Mouse (Mus musculus) CH12.LX (cell line): ENCODE measurements around the gene Lipt2. TPM values are rescaled to one million over a fixed set of nuclear protein-coding genes. Genes with fewer than 3 reads are reported as not detected.

Experiments used
- DNase-seq: peaks from one replicate; pipeline ENCODE4 v3.0.0-alpha.2; 2013; ENCODE audit errors: extremely low read depth
- H3K27ac ChIP-seq: 2 replicates; pipeline ENCODE4 v1.5.1; 2012; ENCODE audit warnings: low read depth, mild to moderate bottlenecking, control low read depth, moderate library complexity; ENCODE audit not compliant: insufficient read depth
- H3K27me3 ChIP-seq: replicated peaks from 2 replicates; pipeline ENCODE3; 2012; ENCODE audit warnings: inconsistent platforms
- H3K36me3 ChIP-seq, 2 experiments: replicated peaks in 1 of 2; 2 replicates each; pipeline versions ENCODE3 to v1.6.1; 2012; ENCODE audit warnings: inconsistent platforms in 1 of 2, low read length in 1 of 2, mild to moderate bottlenecking in 1 of 2, mixed read lengths in 1 of 2, moderate library complexity in 1 of 2; ENCODE audit not compliant: control insufficient read depth in 1 of 2, insufficient read depth in 1 of 2
- H3K4me1 ChIP-seq, 2 experiments: 2 replicates each; pipeline ENCODE4 v1.6.1; 2012; ENCODE audit warnings: inconsistent platforms in 1 of 2, moderate library complexity in 1 of 2; ENCODE audit not compliant: insufficient read depth in 2 of 2, control insufficient read depth in 1 of 2
- H3K4me2 ChIP-seq: 2 replicates; pipeline ENCODE4 v1.6.1; 2012; ENCODE audit warnings: low read depth, mild to moderate bottlenecking, control low read depth; ENCODE audit not compliant: poor library complexity, insufficient read depth, severe bottlenecking
- H3K4me3 ChIP-seq, 3 experiments: fragments of 150-350 bp in 1 of 3; sonication (generic) in 1 of 3; replicated peaks in 1 of 3; 2 replicates each; pipeline versions ENCODE3 to v1.5.1; 2011 to 2012; ENCODE audit warnings: low read depth in 2 of 3, low read length in 2 of 3, mild to moderate bottlenecking in 2 of 3, moderate library complexity in 2 of 3, control low read depth in 1 of 3, improper control_type of control experiment in 1 of 3, inconsistent platforms in 1 of 3, mixed read lengths in 1 of 3; ENCODE audit not compliant: poor library complexity in 1 of 3
- H3K79me2 ChIP-seq: replicated peaks from 2 replicates; pipeline ENCODE4 v1.6.1; 2012; ENCODE audit warnings: mild to moderate bottlenecking, moderate library complexity; ENCODE audit not compliant: control insufficient read depth, poor library complexity, insufficient read depth, severe bottlenecking; ENCODE audit errors: extremely low read depth
- H3K9ac ChIP-seq: 2 replicates; pipeline ENCODE4 v1.6.1; 2012; ENCODE audit warnings: low read depth, mild to moderate bottlenecking, control low read depth, moderate library complexity; ENCODE audit not compliant: insufficient read depth
- H3K9me3 ChIP-seq: replicated peaks from 2 replicates; pipeline ENCODE3; 2012; ENCODE audit warnings: low read length, inconsistent platforms, mixed read lengths
- BHLHE40 ChIP-seq: IDR thresholded peaks from 2 replicates; pipeline ENCODE4 v1.6.1; 2011; ENCODE audit warnings: mild to moderate bottlenecking, low read depth, low read length, improper control_type of control experiment
- CTCF ChIP-seq, 2 experiments: IDR thresholded peaks in 1 of 2; conservative IDR thresholded peaks in 1 of 2; 2 replicates each; pipeline ENCODE4 v1.5.1; 2011 to 2012; ENCODE audit warnings: low read depth in 2 of 2, low read length in 2 of 2, improper control_type of control experiment in 1 of 2, inconsistent platforms in 1 of 2, mild to moderate bottlenecking in 1 of 2, moderate library complexity in 1 of 2
- E2F4 ChIP-seq: IDR thresholded peaks from 2 replicates; pipeline ENCODE4 v1.6.1; 2011; ENCODE audit warnings: low read depth, low read length, improper control_type of control experiment; ENCODE audit not compliant: insufficient replicate concordance
- ELF1 ChIP-seq: IDR thresholded peaks from 2 replicates; pipeline ENCODE4 v1.6.1; 2014; ENCODE audit warnings: low read depth, mild to moderate bottlenecking, inconsistent platforms, low read length, improper control_type of control experiment
- HCFC1 ChIP-seq: IDR thresholded peaks from 2 replicates; pipeline ENCODE4 v1.6.1; 2012; ENCODE audit warnings: low read depth, mild to moderate bottlenecking, inconsistent platforms, low read length, improper control_type of control experiment
- MAX ChIP-seq: IDR thresholded peaks from 2 replicates; pipeline ENCODE4 v1.6.1; 2011; ENCODE audit warnings: low read length, improper control_type of control experiment
- MEF2A ChIP-seq: IDR thresholded peaks from 2 replicates; pipeline ENCODE4 v1.6.1; 2014; ENCODE audit warnings: low read depth, mild to moderate bottlenecking, inconsistent platforms, low read length, improper control_type of control experiment, borderline replicate concordance
- MXI1 ChIP-seq: IDR thresholded peaks from 2 replicates; pipeline ENCODE4 v1.6.1; 2011; ENCODE audit warnings: mild to moderate bottlenecking, low read depth, low read length, improper control_type of control experiment
- MYC ChIP-seq: IDR thresholded peaks from 2 replicates; pipeline ENCODE4 v1.6.1; 2011; ENCODE audit warnings: low read depth, mild to moderate bottlenecking, improper control_type of control experiment, low read length
- NELFE ChIP-seq: IDR thresholded peaks from 2 replicates; pipeline ENCODE4 v1.6.1; 2011; ENCODE audit warnings: low read depth, low read length, improper control_type of control experiment
- NRF1 ChIP-seq: IDR thresholded peaks from 2 replicates; pipeline ENCODE4 v1.6.1; 2014; ENCODE audit warnings: low read depth, mild to moderate bottlenecking, inconsistent platforms, low read length, improper control_type of control experiment, moderate library complexity
- POLR2A ChIP-seq: IDR thresholded peaks from 2 replicates; pipeline ENCODE4 v1.6.1; 2011; ENCODE audit warnings: low read depth, mild to moderate bottlenecking, improper control_type of control experiment, low read length
- POLR2AphosphoS2 ChIP-seq: IDR thresholded peaks from 2 replicates; pipeline ENCODE4 v1.6.1; 2011; ENCODE audit warnings: low read depth, low read length, improper control_type of control experiment
- RCOR1 ChIP-seq: conservative IDR thresholded peaks from 2 replicates; pipeline ENCODE4 v1.6.1; 2012; ENCODE audit warnings: low read depth, mild to moderate bottlenecking, inconsistent platforms, low read length, improper control_type of control experiment
- SIN3A ChIP-seq: IDR thresholded peaks from 2 replicates; pipeline ENCODE4 v1.6.1; 2012; ENCODE audit warnings: low read length, improper control_type of control experiment, inconsistent platforms
- SMC3 ChIP-seq: IDR thresholded peaks from 2 replicates; pipeline ENCODE4 v1.6.1; 2011; ENCODE audit warnings: low read depth, low read length, improper control_type of control experiment
- TBP ChIP-seq: conservative IDR thresholded peaks from 2 replicates; pipeline ENCODE4 v1.6.1; 2011; ENCODE audit warnings: low read depth, low read length, improper control_type of control experiment
- TCF12 ChIP-seq: IDR thresholded peaks from 2 replicates; pipeline ENCODE4 v1.6.1; 2014; ENCODE audit warnings: low read depth, mild to moderate bottlenecking, inconsistent platforms, low read length, improper control_type of control experiment
- USF1 ChIP-seq: IDR thresholded peaks from 2 replicates; pipeline ENCODE4 v1.6.1; 2014; ENCODE audit warnings: low read depth, mild to moderate bottlenecking, inconsistent platforms, low read length, improper control_type of control experiment
- ZC3H11A ChIP-seq: IDR thresholded peaks from 2 replicates; pipeline ENCODE4 v1.6.1; 2012; ENCODE audit warnings: low read depth, mild to moderate bottlenecking, inconsistent platforms, low read length, improper control_type of control experiment
- ZKSCAN1 ChIP-seq: IDR thresholded peaks from 2 replicates; pipeline ENCODE4 v1.6.1; 2012; ENCODE audit warnings: low read depth, inconsistent platforms, low read length, improper control_type of control experiment, borderline replicate concordance
- ZMIZ1 ChIP-seq: IDR thresholded peaks from 2 replicates; pipeline ENCODE4 v1.6.1; 2012; ENCODE audit warnings: low read depth, mild to moderate bottlenecking, inconsistent platforms, low read length, improper control_type of control experiment
- dilution Hi-C: fragments of 300-500 bp; cut with MboI; formaldehyde crosslinking; loops from 2 replicates; pipeline ENCODE4 v1.14.3; 2020; ENCODE audit warnings: low sequenced_read_pairs; ENCODE audit not compliant: extremely low pct_unique_long_range_greater_than_20kb, extremely low pct_ligation_motif_present
- in situ Hi-C: fragments of 300-500 bp; cut with MboI; formaldehyde crosslinking; loops from 3 replicates; pipeline ENCODE4 v1.14.3; 2019; ENCODE audit warnings: low sequenced_read_pairs, low pct_ligation_motif_present, low pct_unique_long_range_greater_than_20kb, mixed read lengths
- polyA plus RNA-seq: library from polyadenylated mRNA; unstranded; fragments of >175 nt; gene quantifications from 2 replicates; pipeline ENCODE4 v1.2.1, GENCODE M21; 2012; ENCODE audit warnings: low read depth; ENCODE audit not compliant: insufficient read length
- total RNA-seq, 2 experiments: library from RNA; depleted of rRNA; stranded (reverse); fragments of 300-350 nt in 1 of 2; fragments of >200 nt in 1 of 2; gene quantifications; 2 replicates each; pipeline ENCODE4 v1.2.3; 2012 to 2014

The Lipt2 gene
- total RNA-seq (2012; rRNA removed) (5.3 and 5.7 TPM in 2 replicates), total RNA-seq (2014; rRNA removed) (15.0 and 15.4 TPM in 2 replicates), polyA plus RNA-seq (7.7 and 10.3 TPM in 2 replicates)

GRCm38 (mm10) chr7:100159105-100159841, at the start of gene Lipt2:
Gene Lipt2 (plus strand): TSS chr7:100159277.
- dilution Hi-C loops: no loop called here
- H3K9ac ChIP-seq: peak within 1 kb of the TSS; percentile 94
- peaks cover 7% of the 10 kb centered on the region in 2 experiments for H3K4me1 ChIP-seq
- no peaks in the 10 kb centered on the region for H3K79me2 ChIP-seq
- no peaks in the 10 kb centered on the region for H3K9me3 ChIP-seq
- peak; percentile 81 for DNase-seq
- TF ChIP-seq NELFE (peak; percentile 83), BHLHE40 (peak; percentile 53), SMC3 (peak; percentile 12; the same call in 1 of the 2 replicates), CTCF (conservative IDR thresholded peaks at IDR 0.05 in 1 of 2, IDR thresholded peaks at IDR 0.05 in 1 of 2; ENCODE audit: low read depth in 2 of 2, low read length in 2 of 2) (peak in 1 of 2 experiments; percentile 61; a peak in 2 of 4 replicates), USF1 (peak; percentile 78), ELF1 (no peak), POLR2A (peak; percentile 86), SIN3A (peak; percentile 13), POLR2AphosphoS2 (0 out of 2 replicates have a peak, but pooled peaks have one; percentile 59), TCF12 (0 out of 2 replicates have a peak, but pooled peaks have one; percentile 60), MXI1 (peak; percentile 96), TBP (no peak), RCOR1 (no peak), NRF1 (peak; percentile 94), MEF2A (peak; percentile 4; the same call in 1 of the 2 replicates), ZMIZ1 (peak; percentile 60; the same call in 1 of the 2 replicates), ZKSCAN1 (no peak), HCFC1 (peak; percentile 52; the same call in 1 of the 2 replicates), E2F4 (peak; percentile 58; the same call in 1 of the 2 replicates), ZC3H11A (no peak), MYC (0 out of 2 replicates have a peak, but pooled peaks have one; percentile 49), MAX (peak; percentile 58)
- H3K4me2 ChIP-seq: peak within 1 kb of the TSS; percentile 77
- in situ Hi-C loops: no loop called here
- peaks cover 0 to 3% of the 10 kb centered on the region in 2 experiments for H3K36me3 ChIP-seq
- H3K27ac ChIP-seq: peak within 1 kb of the TSS; percentile 77
- no peaks in the 10 kb centered on the region for H3K27me3 ChIP-seq
- H3K4me3 ChIP-seq: peak within 1 kb of the TSS; percentile 64 to 93 (median 89)
